Mouse (Mus musculus): ENCODE results near the gene Tmem9b. TPM values are rescaled to one million over a fixed set of nuclear protein-coding genes. Genes with fewer than 3 reads are reported as not detected.

Tmem9b gene
- polyA plus RNA-seq, 1 experiment, result 39.0 TPM

DNA sequence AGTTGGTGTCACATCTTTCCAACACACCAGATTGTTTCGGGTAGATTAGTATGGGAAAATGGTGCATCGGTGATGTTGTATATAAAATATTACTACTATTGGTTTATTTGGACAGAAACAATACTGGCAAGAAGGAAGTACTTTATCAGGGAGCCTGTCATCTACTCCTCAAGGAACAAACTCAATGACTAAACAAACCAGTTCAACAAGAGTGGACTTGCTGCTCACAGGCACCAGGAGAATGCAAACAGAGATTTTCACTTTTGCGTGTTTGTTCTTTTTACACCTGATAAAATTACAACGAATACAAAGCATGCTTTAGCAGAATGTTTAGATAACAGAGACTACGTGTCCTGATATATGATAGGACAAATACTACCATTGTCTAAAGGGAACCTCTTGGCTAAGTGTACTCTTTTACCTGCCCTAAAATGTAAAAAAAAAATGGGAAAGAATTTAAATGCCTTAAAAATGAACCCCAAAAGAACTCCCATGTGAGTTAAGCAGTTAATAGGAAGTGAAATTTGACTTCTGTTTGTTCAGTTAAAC is 12.8 kb downstream of the Tmem9b start:
- no peaks in the 10 kb centered on the region for H3K27me3 ChIP-seq (ENCODE audit: control insufficient read depth, insufficient read depth, insufficient read length)
- H3ac ChIP-seq (ENCODE audit: control insufficient read depth, insufficient read length, low read depth), result no peak overlapping the region
- no peak overlapping the region for H3K4me3 ChIP-seq (ENCODE audit: insufficient read depth, poor library complexity, severe bottlenecking)
- no peaks in the 10 kb centered on the region for H3K79me3 ChIP-seq (ENCODE audit: low read depth)
- H3K36me3 ChIP-seq (ENCODE audit: control insufficient read depth, insufficient read depth), result peaks cover 24% of the 10 kb centered on the region
- no peaks in the 10 kb centered on the region for H3K79me2 ChIP-seq (ENCODE audit: control insufficient read depth, insufficient read depth)
- TF ChIP-seq MYOD1 (IDR thresholded peaks at IDR 0.05; ENCODE audit: control insufficient read depth, insufficient read length, low read depth), result no peak
- no peak for TF ChIP-seq MAX (IDR thresholded peaks at IDR 0.05)
- no peak for TF ChIP-seq CEBPB (IDR thresholded peaks at IDR 0.05; ENCODE audit: low read depth)
- TF ChIP-seq FOSL1 (IDR thresholded peaks at IDR 0.05; ENCODE audit: insufficient read depth, low read length, poor library complexity, severe bottlenecking), result no peak
- no peak for TF ChIP-seq MYOG (IDR thresholded peaks at IDR 0.05; ENCODE audit: control insufficient read depth, extremely low read depth, insufficient read length)
- TF ChIP-seq CTCF (IDR thresholded peaks at IDR 0.05; ENCODE audit: control insufficient read depth, insufficient read depth, insufficient read length), result no peak
- no peak for TF ChIP-seq USF1 (IDR thresholded peaks at IDR 0.05; ENCODE audit: low read depth)

DNA sequence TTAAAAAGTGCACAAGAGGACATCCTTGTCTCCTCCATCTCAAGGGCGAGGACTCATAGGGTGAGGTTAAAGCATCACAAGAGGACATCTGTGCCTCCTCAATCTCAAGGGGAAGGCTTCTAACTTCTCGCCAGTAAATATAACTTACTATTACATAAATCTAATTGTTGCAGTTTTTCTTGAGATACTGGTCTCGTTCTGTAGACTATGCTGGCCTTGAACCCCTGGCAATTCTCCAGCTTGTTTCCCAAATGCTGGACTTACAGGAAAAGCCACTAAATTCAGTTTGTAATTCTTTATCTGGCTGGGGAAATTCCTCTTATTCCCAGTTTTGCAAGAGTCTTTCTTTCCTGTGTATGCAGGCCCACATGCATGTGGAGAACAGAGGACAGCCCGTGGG is 17.9 kb downstream of the Tmem9b start:
- no peak for TF ChIP-seq MAX (IDR thresholded peaks at IDR 0.05)
- TF ChIP-seq MYOD1 (IDR thresholded peaks at IDR 0.05; ENCODE audit: control insufficient read depth, insufficient read length, low read depth), result no peak
- TF ChIP-seq CEBPB (IDR thresholded peaks at IDR 0.05; ENCODE audit: low read depth), result no peak
- no peak for TF ChIP-seq MYOG (IDR thresholded peaks at IDR 0.05; ENCODE audit: control insufficient read depth, extremely low read depth, insufficient read length)
- no peak for TF ChIP-seq CTCF (IDR thresholded peaks at IDR 0.05; ENCODE audit: control insufficient read depth, insufficient read depth, insufficient read length)
- TF ChIP-seq USF1 (IDR thresholded peaks at IDR 0.05; ENCODE audit: low read depth), result no peak
- no peak for TF ChIP-seq FOSL1 (IDR thresholded peaks at IDR 0.05; ENCODE audit: insufficient read depth, low read length, poor library complexity, severe bottlenecking)
- peaks cover 6% of the 10 kb centered on the region for H3K36me3 ChIP-seq (ENCODE audit: control insufficient read depth, insufficient read depth)
- H3K27me3 ChIP-seq (ENCODE audit: control insufficient read depth, insufficient read depth, insufficient read length), result no peaks in the 10 kb centered on the region
- no peak overlapping the region for H3K4me3 ChIP-seq (ENCODE audit: insufficient read depth, poor library complexity, severe bottlenecking)
- no peak overlapping the region for H3ac ChIP-seq (ENCODE audit: control insufficient read depth, insufficient read length, low read depth)
- H3K79me2 ChIP-seq (ENCODE audit: control insufficient read depth, insufficient read depth), result no peaks in the 10 kb centered on the region
- H3K79me3 ChIP-seq (ENCODE audit: low read depth), result no peaks in the 10 kb centered on the region

DNA sequence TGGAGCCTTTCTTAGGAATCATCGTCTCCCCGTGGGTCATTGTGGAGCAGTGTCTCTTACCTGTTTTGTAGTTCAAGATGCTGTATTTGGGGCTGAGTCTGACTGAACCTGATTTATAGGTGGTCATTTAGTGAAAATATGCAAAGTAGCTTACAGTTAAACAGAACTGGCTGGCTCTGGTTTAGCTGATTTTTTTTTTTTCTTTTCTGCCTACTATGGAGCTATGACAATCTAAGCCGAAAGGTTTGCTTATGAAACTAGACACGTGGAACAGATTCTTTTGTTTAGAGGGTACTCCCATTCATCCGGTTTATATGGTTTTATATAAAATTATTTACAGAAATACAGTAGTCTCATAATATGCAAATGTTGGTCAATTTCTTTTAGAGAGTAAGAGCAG is 21.0 kb downstream of the Tmem9b start, which contains the start of gene Ascl3:
Gene Ascl3 (minus strand): TSS at position 101 of the 400 bp plus-strand sequence.
- no peak within 1 kb of the TSS for H3ac ChIP-seq (ENCODE audit: control insufficient read depth, insufficient read length, low read depth)
- H3K79me2 ChIP-seq (ENCODE audit: control insufficient read depth, insufficient read depth), result no peaks in the 10 kb centered on the region
- H3K4me3 ChIP-seq (ENCODE audit: insufficient read depth, poor library complexity, severe bottlenecking), result no peak within 1 kb of the TSS
- H3K36me3 ChIP-seq (ENCODE audit: control insufficient read depth, insufficient read depth), result no peaks in the 10 kb centered on the region
- H3K79me3 ChIP-seq (ENCODE audit: low read depth), result no peaks in the 10 kb centered on the region
- H3K27me3 ChIP-seq (ENCODE audit: control insufficient read depth, insufficient read depth, insufficient read length), result no peaks in the 10 kb centered on the region
- no peak for TF ChIP-seq CTCF (IDR thresholded peaks at IDR 0.05; ENCODE audit: control insufficient read depth, insufficient read depth, insufficient read length)
- no peak for TF ChIP-seq MAX (IDR thresholded peaks at IDR 0.05)
- no peak for TF ChIP-seq FOSL1 (IDR thresholded peaks at IDR 0.05; ENCODE audit: insufficient read depth, low read length, poor library complexity, severe bottlenecking)
- no peak for TF ChIP-seq MYOG (IDR thresholded peaks at IDR 0.05; ENCODE audit: control insufficient read depth, extremely low read depth, insufficient read length)
- no peak for TF ChIP-seq MYOD1 (IDR thresholded peaks at IDR 0.05; ENCODE audit: control insufficient read depth, insufficient read length, low read depth)
- TF ChIP-seq USF1 (IDR thresholded peaks at IDR 0.05; ENCODE audit: low read depth), result no peak
- no peak for TF ChIP-seq CEBPB (IDR thresholded peaks at IDR 0.05; ENCODE audit: low read depth)

GRCm38 (mm10) chr7:109723697-109724096 is 29.0 kb downstream of the Tmem9b start, which contains the start of gene BC051019:
TSS of gene BC051019 (minus strand) at chr7:109723850.
- no peaks in the 10 kb centered on the region for H3K79me3 ChIP-seq (ENCODE audit: low read depth)

DNA sequence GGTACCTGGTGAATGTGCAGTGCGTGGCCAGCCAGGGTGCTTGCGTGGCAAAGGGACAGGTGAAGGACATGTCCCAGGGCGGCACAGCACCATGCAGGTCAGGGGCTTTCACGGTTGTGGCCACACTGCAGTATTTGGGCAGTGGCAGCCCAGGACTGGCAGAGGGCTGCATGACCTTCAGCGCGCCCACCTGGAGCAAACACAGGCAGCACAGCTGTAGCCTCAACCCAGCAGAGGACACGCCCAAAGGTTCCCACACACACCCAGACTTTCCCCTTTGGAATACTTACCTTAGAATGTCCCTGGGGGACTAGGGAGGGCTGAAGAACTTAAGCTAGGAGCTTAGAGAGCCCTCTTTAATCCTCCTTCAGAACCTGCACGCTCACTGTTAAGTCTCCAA is 29.6 kb downstream of the Tmem9b start:
- Histone ChIP-seq H3K79me2 (ENCODE audit: control insufficient read depth, insufficient read depth) (no peaks in the 10 kb centered on the region), H3K4me3 (ENCODE audit: insufficient read depth, poor library complexity, severe bottlenecking) (no peak overlapping the region), H3K36me3 (ENCODE audit: control insufficient read depth, insufficient read depth) (no peaks in the 10 kb centered on the region), H3K27me3 (ENCODE audit: control insufficient read depth, insufficient read depth, insufficient read length) (no peaks in the 10 kb centered on the region), H3K79me3 (ENCODE audit: low read depth) (no peaks in the 10 kb centered on the region), H3ac (ENCODE audit: control insufficient read depth, insufficient read length, low read depth) (no peak overlapping the region)
- TF ChIP-seq FOSL1 (IDR thresholded peaks at IDR 0.05; ENCODE audit: insufficient read depth, low read length, poor library complexity, severe bottlenecking) (no peak), USF1 (IDR thresholded peaks at IDR 0.05; ENCODE audit: low read depth) (no peak), CTCF (IDR thresholded peaks at IDR 0.05; ENCODE audit: control insufficient read depth, insufficient read depth, insufficient read length) (no peak), MYOG (IDR thresholded peaks at IDR 0.05; ENCODE audit: control insufficient read depth, extremely low read depth, insufficient read length) (no peak), CEBPB (IDR thresholded peaks at IDR 0.05; ENCODE audit: low read depth) (no peak), MAX (IDR thresholded peaks at IDR 0.05) (no peak), MYOD1 (IDR thresholded peaks at IDR 0.05; ENCODE audit: control insufficient read depth, insufficient read length, low read depth) (no peak)

More at GRCm38 (mm10) chr7:109723697-109724096, 29.0 kb downstream of the Tmem9b start, which contains the start of gene BC051019:
- Histone ChIP-seq H3K79me2 (ENCODE audit: control insufficient read depth, insufficient read depth) (no peaks in the 10 kb centered on the region), H3ac (ENCODE audit: control insufficient read depth, insufficient read length, low read depth) (no peak within 1 kb of the TSS), H3K36me3 (ENCODE audit: control insufficient read depth, insufficient read depth) (no peaks in the 10 kb centered on the region), H3K27me3 (ENCODE audit: control insufficient read depth, insufficient read depth, insufficient read length) (no peaks in the 10 kb centered on the region), H3K4me3 (ENCODE audit: insufficient read depth, poor library complexity, severe bottlenecking) (no peak within 1 kb of the TSS)
- no peak for TF ChIP-seq USF1 (IDR thresholded peaks at IDR 0.05; ENCODE audit: low read depth)
- no peak for TF ChIP-seq MAX (IDR thresholded peaks at IDR 0.05)
- TF ChIP-seq MYOD1 (IDR thresholded peaks at IDR 0.05; ENCODE audit: control insufficient read depth, insufficient read length, low read depth), result no peak
- no peak for TF ChIP-seq MYOG (IDR thresholded peaks at IDR 0.05; ENCODE audit: control insufficient read depth, extremely low read depth, insufficient read length)
- TF ChIP-seq CEBPB (IDR thresholded peaks at IDR 0.05; ENCODE audit: low read depth), result no peak
- TF ChIP-seq FOSL1 (IDR thresholded peaks at IDR 0.05; ENCODE audit: insufficient read depth, low read length, poor library complexity, severe bottlenecking), result no peak
- no peak for TF ChIP-seq CTCF (IDR thresholded peaks at IDR 0.05; ENCODE audit: control insufficient read depth, insufficient read depth, insufficient read length)

Measured in C2C12 (cell line).